Mouse (Mus musculus): ENCODE measurements around the gene Emc3.

Gene Emc3

GRCm38 (mm10) chr6:113495071-113495675, 36.3 kb downstream of the Emc3 start:
- in situ Hi-C loops (cut with MseI, MboI) = no loop called here

GRCm38 (mm10) chr6:113494258-113494788, 37.1 kb downstream of the Emc3 start:
- in situ Hi-C loops (cut with MseI, MboI) = no loop called here

- in situ Hi-C loops (cut with MseI, MboI) = no loop called here
Measured at GRCm38 (mm10) chr6:113492101-113492864, 39.2 kb downstream of the Emc3 start.

GRCm38 (mm10) chr6:113489410-113489809, 42.0 kb downstream of the Emc3 start:
- in situ Hi-C loops (cut with MseI, MboI) = no loop called here

- in situ Hi-C loops (cut with MseI, MboI) = no loop called here
Measured at GRCm38 (mm10) chr6:113487125-113487576, 44.3 kb downstream of the Emc3 start.

- in situ Hi-C loops (cut with MseI, MboI) = no loop called here
Measured at GRCm38 (mm10) chr6:113483729-113484128, 47.7 kb downstream of the Emc3 start.

GRCm38 (mm10) chr6:113483100-113483615, 48.3 kb downstream of the Emc3 start, which contains the start of gene Creld1:
Gene Creld1, plus strand, starts transcription at chr6:113483297.
- in situ Hi-C loops (cut with MseI, MboI) = no loop called here

- in situ Hi-C loops (cut with MseI, MboI) = no loop called here
Measured at GRCm38 (mm10) chr6:113482477-113483099, 48.9 kb downstream of the Emc3 start.

- in situ Hi-C loops (cut with MseI, MboI) = no loop called here
Measured at GRCm38 (mm10) chr6:113480555-113481373, 50.7 kb downstream of the Emc3 start.

- in situ Hi-C loops (cut with MseI, MboI) = loop anchor here in 1 of 2 experiments (5.0 kb wide), 1 partner anchor 42 kb away; the partner anchor contains the start of gene Cidec
Measured at GRCm38 (mm10) chr6:113478906-113479305, 52.5 kb downstream of the Emc3 start.

GRCm38 (mm10) chr6:113477353-113477752, 54.1 kb downstream of the Emc3 start:
- in situ Hi-C loops (cut with MseI, MboI) = loop anchor here in 1 of 2 experiments (5.0 kb wide), 1 partner anchor 40 kb away; the partner anchor contains the start of gene Cidec

GRCm38 (mm10) chr6:113473715-113474114, 57.7 kb downstream of the Emc3 start:
- in situ Hi-C loops (cut with MseI, MboI) = no loop called here

GRCm38 (mm10) chr6:113473246-113473645, 58.2 kb downstream of the Emc3 start:
- in situ Hi-C loops (cut with MseI, MboI) = no loop called here

GRCm38 (mm10) chr6:113472061-113472460, 59.4 kb downstream of the Emc3 start:
- in situ Hi-C loops (cut with MseI, MboI) = no loop called here

- in situ Hi-C loops (cut with MseI, MboI) = no loop called here
Measured at GRCm38 (mm10) chr6:113471297-113471936, 60.0 kb downstream of the Emc3 start, which contains the start of gene Il17rc. Gene Il17rc, plus strand, starts transcription at chr6:113471427.

- in situ Hi-C loops (cut with MseI, MboI) = no loop called here
Measured at GRCm38 (mm10) chr6:113469432-113469831, 62.0 kb downstream of the Emc3 start.

- in situ Hi-C loops (cut with MseI, MboI) = no loop called here
Measured at GRCm38 (mm10) chr6:113469021-113469420, 62.4 kb downstream of the Emc3 start.

GRCm38 (mm10) chr6:113468512-113468911, 62.9 kb downstream of the Emc3 start:
- in situ Hi-C loops (cut with MseI, MboI) = no loop called here

- in situ Hi-C loops (cut with MseI, MboI) = no loop called here
Measured at GRCm38 (mm10) chr6:113465602-113466001, 65.8 kb downstream of the Emc3 start.

All from mouse trophoblast stem cell (cell line).